In the genomic region with DNA sequence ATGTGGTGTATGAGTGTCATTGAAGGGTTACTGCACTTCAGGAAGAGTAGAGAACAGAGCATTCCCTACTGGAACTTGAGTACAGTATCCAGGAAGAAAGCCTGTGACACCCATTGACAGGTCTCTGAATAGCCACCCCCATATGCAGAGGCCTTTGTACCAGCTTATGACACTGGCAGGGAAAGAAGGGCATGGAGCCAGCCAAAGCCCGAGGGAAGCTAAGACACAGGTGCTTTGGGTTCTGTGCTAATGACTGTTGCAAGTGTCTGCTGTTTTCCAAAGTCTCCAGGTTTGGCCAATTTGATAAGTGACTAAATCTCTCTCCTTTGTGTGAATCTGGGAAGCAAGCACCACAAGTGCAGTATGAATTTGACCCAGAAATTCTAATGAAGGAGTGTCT, we compare ENCODE assay signal across 25 mouse cellular contexts.
A peak's percentile ranks its signal among the peaks of the same experiment; 100 is the strongest.
DNase-seq lines count a peak whose midpoint lies in the region; ATAC-seq and TF ChIP-seq lines count a peak whose summit lies in the region.
"Had no signal": no experiment of that assay in that cellular context is flagged by ENCODE, and none has a peak within 500 bp of the region (broad histone marks: within the 10 kb centered on the region; RNA-seq: fewer than 3 reads in every experiment).

No protein-coding gene starts in this region.

- 78% methylated on average over 1 of the region's 1 CpGs for WGBS in heart, embryonic 11.5 days (ENCODE audit: insufficient replicate concordance)
- 97% methylated on average over 1 of the region's 1 CpGs for WGBS in intestine, postnatal 0 days

- H3K36me3 ChIP-seq in heart, embryonic 11.5 days (ENCODE audit: control insufficient read depth, insufficient read depth, low read length) = no peaks in the 10 kb centered on the region
- H3K36me3 ChIP-seq in intestine, postnatal 0 days (ENCODE audit: control insufficient read depth, insufficient read depth) = no peaks in the 10 kb centered on the region
- H3K36me3 ChIP-seq: G1E; heart, embryonic 13.5 days; hindbrain, embryonic 12.5 days; hindbrain, embryonic 15.5 days; intestine, embryonic 15.5 days had no signal

- H3K9me3 ChIP-seq in heart, embryonic 11.5 days (replicated peaks; ENCODE audit: control insufficient read depth, low read length) = no peaks in the 10 kb centered on the region
- H3K9me3 ChIP-seq in intestine, postnatal 0 days (ENCODE audit: control insufficient read depth) = no peaks in the 10 kb centered on the region
- H3K9me3 ChIP-seq: heart, embryonic 13.5 days; hindbrain, embryonic 12.5 days; hindbrain, embryonic 15.5 days; intestine, embryonic 15.5 days had no signal

- no peak overlapping the region for H3K4me2 ChIP-seq in heart, embryonic 11.5 days
- no peak overlapping the region for H3K4me2 ChIP-seq in intestine, postnatal 0 days (replicated peaks; ENCODE audit: low read depth)
- H3K4me2 ChIP-seq: heart, embryonic 13.5 days; hindbrain, embryonic 12.5 days; hindbrain, embryonic 15.5 days; intestine, embryonic 15.5 days had no signal

- H3K4me3 ChIP-seq in heart, embryonic 11.5 days (ENCODE audit: low read depth, low read length) = no peak overlapping the region
- no peak overlapping the region for H3K4me3 ChIP-seq in intestine, postnatal 0 days (ENCODE audit: low read depth, low read length)
- H3K4me3 ChIP-seq: gastrocnemius, adult 2 months; heart, embryonic 13.5 days; hindbrain, embryonic 12.5 days; hindbrain, embryonic 15.5 days; intestine, embryonic 15.5 days had no signal

- H3K27ac ChIP-seq in heart, embryonic 11.5 days (ENCODE audit: low read depth, low read length) = no peak overlapping the region
- H3K27ac ChIP-seq in intestine, postnatal 0 days (ENCODE audit: low read depth, low read length) = no peak overlapping the region
- H3K27ac ChIP-seq: gastrocnemius, adult 2 months; heart, embryonic 13.5 days; hindbrain, embryonic 12.5 days; hindbrain, embryonic 15.5 days; intestine, embryonic 15.5 days had no signal

- ATAC-seq in heart, embryonic 11.5 days (replicated peaks; ENCODE audit: insufficient number of reproducible peaks, low FRiP score, low TSS enrichment) = no peak
- ATAC-seq in intestine, postnatal 0 days = no peak
- ATAC-seq: forebrain, embryonic 14.5 days; forebrain, postnatal 0 days; intestine, embryonic 15.5 days; Patski had no signal

- no peaks in the 10 kb centered on the region for H3K4me1 ChIP-seq in heart, embryonic 11.5 days (ENCODE audit: control insufficient read depth, insufficient read depth, low read length)
- H3K4me1 ChIP-seq in intestine, postnatal 0 days (replicated peaks; ENCODE audit: control insufficient read depth, insufficient read depth, low read length) = no peaks in the 10 kb centered on the region
- H3K4me1 ChIP-seq: heart, embryonic 13.5 days; hindbrain, embryonic 12.5 days; hindbrain, embryonic 15.5 days; intestine, embryonic 15.5 days had no signal

- no peaks in the 10 kb centered on the region for H3K27me3 ChIP-seq in heart, embryonic 11.5 days (ENCODE audit: control insufficient read depth, insufficient read depth, low read length)
- H3K27me3 ChIP-seq in intestine, postnatal 0 days (replicated peaks; ENCODE audit: control insufficient read depth, insufficient read depth, low read length) = no peaks in the 10 kb centered on the region
- H3K27me3 ChIP-seq: CH12.LX; heart, embryonic 13.5 days; hindbrain, embryonic 12.5 days; hindbrain, embryonic 15.5 days; intestine, embryonic 15.5 days; Patski had no signal

- DNase-seq in adrenal gland, postnatal 14 days = peak; percentile 33
- DNase-seq in adrenal gland, adult (ENCODE audit: inconsistent age in 2 of 2, low spot score in 1 of 2) = no peak
- DNase-seq in cerebellum, postnatal 10 days = peak; percentile 41 to 61
- no peak for DNase-seq in cerebellum, adult 9-10 months
- peak; percentile 23 for DNase-seq in heart, adult 11 months
- DNase-seq in brain, adult 2 months (ENCODE audit: low read depth, low spot score) = peak; percentile 33
- DNase-seq: B cell, adult 2 months; forebrain, postnatal 0 days; gastrocnemius, adult 2 months; gastrocnemius, postnatal 14 days; heart, adult 18-20 months; heart, postnatal 14 days; heart, postnatal 4 days; kidney, adult 18-20 months; kidney, adult 9 months had no signal

- no peak for TF ChIP-seq CTCF in intestine, postnatal 0 days (IDR thresholded peaks at IDR 0.05; ENCODE audit: low read depth)

- no peak overlapping the region for H3K9ac ChIP-seq in heart, embryonic 11.5 days (ENCODE audit: low read depth, low read length)
- no peak overlapping the region for H3K9ac ChIP-seq in intestine, postnatal 0 days (ENCODE audit: low read depth, low read length)
- H3K9ac ChIP-seq: forebrain, postnatal 0 days; heart, embryonic 13.5 days; hindbrain, embryonic 12.5 days; hindbrain, embryonic 15.5 days; intestine, embryonic 15.5 days had no signal

Comparison
In these comparisons a context has a peak if more than half of its experiments do, and no peak if none do; other contexts are left out.
1. DNase-seq: peak in adrenal gland, postnatal 14 days (single experiment), cerebellum, postnatal 10 days (2 of 2), heart, adult 11 months (single experiment) and brain, adult 2 months (single experiment); none in adrenal gland, adult (0 of 2) and cerebellum, adult 9-10 months (single experiment).